Mouse (Mus musculus): ENCODE data around the gene Nt5dc1.

GRCm38 (mm10) chr10:34280591-34281175 is 137.7 kb downstream of the Nt5dc1 start:
- peak; percentile 39 for TF ChIP-seq CTCF (IDR thresholded peaks at IDR 0.05; ENCODE audit: extremely low read depth, insufficient read depth, low read length)
- TF ChIP-seq POLR2A (IDR thresholded peaks at IDR 0.05; ENCODE audit: extremely low read depth, insufficient read depth, low read length) = no peak

Measured in cortical plate, adult 2 months (tissue).